In the genomic region with DNA sequence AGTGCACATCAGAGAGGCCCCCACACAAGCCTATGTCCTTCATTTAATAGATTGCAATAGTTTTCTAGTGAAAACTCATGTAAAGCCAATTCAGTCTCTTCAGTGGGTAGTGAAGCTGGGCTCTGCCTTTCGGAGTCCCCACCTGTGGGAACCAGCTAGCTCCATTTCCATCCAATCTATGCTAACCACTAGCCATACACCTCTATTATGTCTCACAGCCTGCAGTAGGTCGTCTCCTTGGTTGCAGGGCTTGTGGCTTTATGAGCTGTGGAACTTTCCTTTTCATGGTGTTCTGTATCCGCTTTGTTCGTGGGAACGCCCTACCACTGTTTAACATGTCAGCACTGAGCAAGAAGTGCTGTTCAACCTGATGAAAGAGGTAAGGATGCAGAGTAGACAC, we compare ENCODE assay signal across 25 mouse cellular contexts. TPM values are rescaled to one million over a fixed set of nuclear protein-coding genes. Genes with fewer than 3 reads are reported as not detected.
"Had no signal": no experiment of that assay in that cellular context is flagged by ENCODE, and none has a peak within 500 bp of the region (broad histone marks: within the 10 kb centered on the region; RNA-seq: fewer than 3 reads in every experiment).

A gene (plus strand): TSS at position 301 of the 400 bp plus-strand sequence.

- H3K27ac ChIP-seq: neural tube, embryonic 12.5 days; neural tube, embryonic 13.5 days; neural tube, embryonic 15.5 days; stomach, embryonic 15.5 days; stomach, postnatal 0 days had no signal

- H3K4me3 ChIP-seq: neural tube, embryonic 12.5 days; neural tube, embryonic 13.5 days; neural tube, embryonic 15.5 days; stomach, embryonic 15.5 days had no signal

- H3K4me1 ChIP-seq: neural tube, embryonic 12.5 days; neural tube, embryonic 13.5 days; neural tube, embryonic 15.5 days; stomach, embryonic 15.5 days had no signal

- DNase-seq: retina, postnatal 1 day; right cerebral cortex, adult 18-20 months; right cerebral cortex, postnatal 14 days; right cerebral cortex, postnatal 25 days; right cerebral cortex, postnatal 4 days; spleen, adult 18-20 months; thymus, adult 18-20 months; thymus, adult 2 months; thymus, postnatal 14 days; thymus, postnatal 25 days; thymus, postnatal 4 days had no signal

- H3K27me3 ChIP-seq: neural tube, embryonic 12.5 days; neural tube, embryonic 13.5 days; neural tube, embryonic 15.5 days; stomach, embryonic 15.5 days had no signal

RNA-seq across cellular contexts. Expression of the gene that starts here (rescaled TPM):
- total RNA-seq: neutrophil, adult 5-6 weeks had no signal
- polyA plus RNA-seq: neural tube, embryonic 11.5 days; neural tube, embryonic 12.5 days; neural tube, embryonic 13.5 days; neural tube, embryonic 14.5 days; neural tube, embryonic 15.5 days; small intestine, adult 2 months; spleen, adult 2 months; stomach, embryonic 14.5 days; stomach, embryonic 15.5 days; stomach, embryonic 16.5 days; stomach, postnatal 0 days; thymus, adult 2 months; thymus, postnatal 0 days; urinary bladder, adult 2 months had no signal
